Mouse (Mus musculus) kidney, adult 2 months (tissue): Measurements from ENCODE around the gene Naa38.

Source experiments
- CTCF ChIP-seq: fragments of 200-500 bp; conservative IDR thresholded peaks from 2 replicates; pipeline ENCODE4 v1.5.1; 2011; ENCODE audit warnings: low read depth, mild to moderate bottlenecking, control low read depth, low read length, moderate library complexity, mixed read lengths; ENCODE audit not compliant: insufficient read depth, insufficient read length
- POLR2A ChIP-seq: fragments of 200-500 bp; IDR thresholded peaks from one replicate; pipeline ENCODE4 v1.6.1; 2011; ENCODE audit warnings: low read depth, low read length, control low read depth

DNA sequence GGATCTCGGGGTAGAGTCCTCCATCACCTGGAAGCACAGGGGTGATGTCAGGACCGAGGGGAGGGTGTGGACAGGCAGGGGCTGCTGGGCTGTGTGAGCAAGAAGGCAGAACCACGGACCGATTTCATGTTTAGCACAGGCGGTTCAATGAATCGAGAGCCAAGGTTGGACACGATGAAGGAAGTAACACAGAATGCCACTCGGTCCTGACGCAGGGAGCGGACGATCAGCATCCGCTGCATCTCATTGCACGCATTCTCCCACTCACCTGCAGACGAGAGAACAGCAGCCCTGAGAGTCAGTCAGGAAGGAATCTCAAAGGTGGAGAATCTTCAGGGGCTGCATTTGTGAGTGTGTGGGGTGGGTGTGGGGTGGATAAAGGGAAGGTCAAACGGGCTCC is 35.3 kb downstream of the Naa38 start:
- TF ChIP-seq POLR2A: no peak
- TF ChIP-seq CTCF: no peak
